Mouse (Mus musculus) CH12.LX (cell line): ENCODE measurements around the gene Mcee. TPM values are rescaled to one million over a fixed set of nuclear protein-coding genes. Genes with fewer than 3 reads are reported as not detected.
A peak's percentile ranks its signal among the peaks of the same experiment; 100 is the strongest.

ENCODE experiments used
- DNase-seq: peaks from one replicate; pipeline ENCODE4 v3.0.0-alpha.2; 2013; ENCODE audit errors: extremely low read depth
- H3K27ac ChIP-seq: 2 replicates; pipeline ENCODE4 v1.5.1; 2012; ENCODE audit warnings: low read depth, mild to moderate bottlenecking, control low read depth, moderate library complexity; ENCODE audit not compliant: insufficient read depth
- H3K27me3 ChIP-seq: replicated peaks from 2 replicates; pipeline ENCODE3; 2012; ENCODE audit warnings: inconsistent platforms
- H3K36me3 ChIP-seq, 2 experiments: replicated peaks in 1 of 2; 2 replicates each; pipeline versions ENCODE3 to v1.6.1; 2012; ENCODE audit warnings: inconsistent platforms in 1 of 2, low read length in 1 of 2, mild to moderate bottlenecking in 1 of 2, mixed read lengths in 1 of 2, moderate library complexity in 1 of 2; ENCODE audit not compliant: control insufficient read depth in 1 of 2, insufficient read depth in 1 of 2
- H3K4me1 ChIP-seq, 2 experiments: 2 replicates each; pipeline ENCODE4 v1.6.1; 2012; ENCODE audit warnings: inconsistent platforms in 1 of 2, moderate library complexity in 1 of 2; ENCODE audit not compliant: insufficient read depth in 2 of 2, control insufficient read depth in 1 of 2
- H3K4me2 ChIP-seq: 2 replicates; pipeline ENCODE4 v1.6.1; 2012; ENCODE audit warnings: low read depth, mild to moderate bottlenecking, control low read depth; ENCODE audit not compliant: poor library complexity, insufficient read depth, severe bottlenecking
- H3K4me3 ChIP-seq, 3 experiments: fragments of 150-350 bp in 1 of 3; sonication (generic) in 1 of 3; replicated peaks in 1 of 3; 2 replicates each; pipeline versions ENCODE3 to v1.5.1; 2011 to 2012; ENCODE audit warnings: low read depth in 2 of 3, low read length in 2 of 3, mild to moderate bottlenecking in 2 of 3, moderate library complexity in 2 of 3, control low read depth in 1 of 3, improper control_type of control experiment in 1 of 3, inconsistent platforms in 1 of 3, mixed read lengths in 1 of 3; ENCODE audit not compliant: poor library complexity in 1 of 3
- H3K79me2 ChIP-seq: replicated peaks from 2 replicates; pipeline ENCODE4 v1.6.1; 2012; ENCODE audit warnings: mild to moderate bottlenecking, moderate library complexity; ENCODE audit not compliant: control insufficient read depth, poor library complexity, insufficient read depth, severe bottlenecking; ENCODE audit errors: extremely low read depth
- H3K9ac ChIP-seq: 2 replicates; pipeline ENCODE4 v1.6.1; 2012; ENCODE audit warnings: low read depth, mild to moderate bottlenecking, control low read depth, moderate library complexity; ENCODE audit not compliant: insufficient read depth
- H3K9me3 ChIP-seq: replicated peaks from 2 replicates; pipeline ENCODE3; 2012; ENCODE audit warnings: low read length, inconsistent platforms, mixed read lengths
- CHD2 ChIP-seq: IDR thresholded peaks from 2 replicates; pipeline ENCODE4 v1.6.1; 2011; ENCODE audit warnings: low read length, improper control_type of control experiment
- CTCF ChIP-seq, 2 experiments: IDR thresholded peaks in 1 of 2; conservative IDR thresholded peaks in 1 of 2; 2 replicates each; pipeline ENCODE4 v1.5.1; 2011 to 2012; ENCODE audit warnings: low read depth in 2 of 2, low read length in 2 of 2, improper control_type of control experiment in 1 of 2, inconsistent platforms in 1 of 2, mild to moderate bottlenecking in 1 of 2, moderate library complexity in 1 of 2
- EP300 ChIP-seq: IDR thresholded peaks from 2 replicates; pipeline ENCODE4 v1.6.1; 2011; ENCODE audit warnings: low read length, improper control_type of control experiment
- GABPA ChIP-seq: IDR thresholded peaks from 2 replicates; pipeline ENCODE4 v1.6.1; 2012; ENCODE audit warnings: low read depth, low read length, improper control_type of control experiment, inconsistent platforms; ENCODE audit not compliant: insufficient replicate concordance
- HCFC1 ChIP-seq: IDR thresholded peaks from 2 replicates; pipeline ENCODE4 v1.6.1; 2012; ENCODE audit warnings: low read depth, mild to moderate bottlenecking, inconsistent platforms, low read length, improper control_type of control experiment
- JUN ChIP-seq: IDR thresholded peaks from 2 replicates; pipeline ENCODE4 v1.6.1; 2011; ENCODE audit warnings: low read depth, mild to moderate bottlenecking, low read length, improper control_type of control experiment, moderate library complexity; ENCODE audit not compliant: insufficient read depth
- MAFK ChIP-seq: IDR thresholded peaks from 2 replicates; pipeline ENCODE4 v1.6.1; 2011; ENCODE audit warnings: low read length, improper control_type of control experiment; ENCODE audit not compliant: insufficient replicate concordance
- MAX ChIP-seq: IDR thresholded peaks from 2 replicates; pipeline ENCODE4 v1.6.1; 2011; ENCODE audit warnings: low read length, improper control_type of control experiment
- MXI1 ChIP-seq: IDR thresholded peaks from 2 replicates; pipeline ENCODE4 v1.6.1; 2011; ENCODE audit warnings: mild to moderate bottlenecking, low read depth, low read length, improper control_type of control experiment
- MYC ChIP-seq: IDR thresholded peaks from 2 replicates; pipeline ENCODE4 v1.6.1; 2011; ENCODE audit warnings: low read depth, mild to moderate bottlenecking, improper control_type of control experiment, low read length
- NRF1 ChIP-seq: IDR thresholded peaks from 2 replicates; pipeline ENCODE4 v1.6.1; 2014; ENCODE audit warnings: low read depth, mild to moderate bottlenecking, inconsistent platforms, low read length, improper control_type of control experiment, moderate library complexity
- PAX5 ChIP-seq: IDR thresholded peaks from 2 replicates; pipeline ENCODE4 v1.6.1; 2012; ENCODE audit warnings: low read length, inconsistent platforms, mixed read lengths
- POLR2A ChIP-seq: IDR thresholded peaks from 2 replicates; pipeline ENCODE4 v1.6.1; 2011; ENCODE audit warnings: low read depth, mild to moderate bottlenecking, improper control_type of control experiment, low read length
- POLR2AphosphoS2 ChIP-seq: IDR thresholded peaks from 2 replicates; pipeline ENCODE4 v1.6.1; 2011; ENCODE audit warnings: low read depth, low read length, improper control_type of control experiment
- TBP ChIP-seq: conservative IDR thresholded peaks from 2 replicates; pipeline ENCODE4 v1.6.1; 2011; ENCODE audit warnings: low read depth, low read length, improper control_type of control experiment
- TCF12 ChIP-seq: IDR thresholded peaks from 2 replicates; pipeline ENCODE4 v1.6.1; 2014; ENCODE audit warnings: low read depth, mild to moderate bottlenecking, inconsistent platforms, low read length, improper control_type of control experiment
- UBTF ChIP-seq: IDR thresholded peaks from 2 replicates; pipeline ENCODE4 v1.6.1; 2012; ENCODE audit warnings: low read depth, mild to moderate bottlenecking, inconsistent platforms, low read length, improper control_type of control experiment, moderate library complexity
- USF2 ChIP-seq: conservative IDR thresholded peaks from 2 replicates; pipeline ENCODE4 v1.6.1; 2011; ENCODE audit warnings: low read depth, low read length, improper control_type of control experiment
- ZC3H11A ChIP-seq: IDR thresholded peaks from 2 replicates; pipeline ENCODE4 v1.6.1; 2012; ENCODE audit warnings: low read depth, mild to moderate bottlenecking, inconsistent platforms, low read length, improper control_type of control experiment
- ZNF384 ChIP-seq: IDR thresholded peaks from 2 replicates; pipeline ENCODE4 v1.6.1; 2012; ENCODE audit warnings: low read depth, low read length, improper control_type of control experiment, inconsistent platforms
- dilution Hi-C: fragments of 300-500 bp; cut with MboI; formaldehyde crosslinking; loops from 2 replicates; pipeline ENCODE4 v1.14.3; 2020; ENCODE audit warnings: low sequenced_read_pairs; ENCODE audit not compliant: extremely low pct_unique_long_range_greater_than_20kb, extremely low pct_ligation_motif_present
- in situ Hi-C: fragments of 300-500 bp; cut with MboI; formaldehyde crosslinking; loops from 3 replicates; pipeline ENCODE4 v1.14.3; 2019; ENCODE audit warnings: low sequenced_read_pairs, low pct_ligation_motif_present, low pct_unique_long_range_greater_than_20kb, mixed read lengths
- polyA plus RNA-seq: library from polyadenylated mRNA; unstranded; fragments of >175 nt; gene quantifications from 2 replicates; pipeline ENCODE4 v1.2.1, GENCODE M21; 2012; ENCODE audit warnings: low read depth; ENCODE audit not compliant: insufficient read length
- total RNA-seq, 2 experiments: library from RNA; depleted of rRNA; stranded (reverse); fragments of 300-350 nt in 1 of 2; fragments of >200 nt in 1 of 2; gene quantifications; 2 replicates each; pipeline ENCODE4 v1.2.3; 2012 to 2014

Mcee gene
- total and polyA plus RNA-seq, 3 experiments: 13.8 to 15.8 (median 13.9) TPM

DNA sequence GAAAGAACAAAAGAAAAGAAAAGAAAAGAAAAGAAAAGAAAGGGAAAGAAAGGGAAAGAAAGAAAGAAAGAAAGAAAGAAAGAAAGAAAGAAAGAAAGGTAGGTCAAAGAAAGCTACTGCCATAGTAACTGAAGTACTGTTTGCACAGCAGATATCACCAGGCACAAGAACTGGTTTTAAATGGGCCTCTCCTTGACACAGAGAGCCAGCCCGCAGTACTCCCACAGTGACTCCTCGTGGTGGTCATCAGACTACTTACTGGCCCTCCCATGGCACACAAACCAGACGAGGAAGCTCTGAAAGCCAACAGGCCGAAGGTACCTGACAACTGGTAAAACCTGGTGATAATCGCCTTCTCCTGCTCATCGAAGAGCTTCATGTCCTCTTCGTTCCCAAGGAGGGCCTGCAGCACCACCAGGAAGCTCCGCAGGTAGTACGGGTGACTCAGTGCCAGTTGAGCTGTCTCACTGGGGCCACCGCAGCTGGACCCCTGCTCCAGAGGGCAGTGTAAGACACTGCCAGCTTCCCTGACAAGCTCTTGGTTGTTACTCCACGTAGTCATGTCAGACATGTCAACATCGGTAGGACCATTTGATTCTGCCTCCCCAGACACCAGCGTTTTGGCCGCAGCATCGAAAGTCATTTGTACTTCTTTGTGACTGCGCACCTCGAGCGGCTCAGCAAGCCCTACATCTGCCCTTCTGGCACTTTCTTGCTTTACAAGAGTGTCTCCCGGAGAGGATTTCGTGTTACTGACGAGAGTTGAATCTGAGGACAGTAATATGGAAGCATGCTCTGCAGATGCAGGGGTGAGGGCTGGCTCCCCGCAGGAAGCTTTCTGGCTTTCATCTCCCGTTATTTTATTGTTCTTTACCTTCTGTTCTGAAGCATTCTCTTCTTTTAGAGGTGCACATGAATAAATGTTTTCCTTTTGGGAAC, 20.2 kb upstream of the Mcee start:
- no peak overlapping the region for H3K4me2 ChIP-seq
- in situ Hi-C loops (no loop called here), dilution Hi-C loops (no loop called here)

DNA sequence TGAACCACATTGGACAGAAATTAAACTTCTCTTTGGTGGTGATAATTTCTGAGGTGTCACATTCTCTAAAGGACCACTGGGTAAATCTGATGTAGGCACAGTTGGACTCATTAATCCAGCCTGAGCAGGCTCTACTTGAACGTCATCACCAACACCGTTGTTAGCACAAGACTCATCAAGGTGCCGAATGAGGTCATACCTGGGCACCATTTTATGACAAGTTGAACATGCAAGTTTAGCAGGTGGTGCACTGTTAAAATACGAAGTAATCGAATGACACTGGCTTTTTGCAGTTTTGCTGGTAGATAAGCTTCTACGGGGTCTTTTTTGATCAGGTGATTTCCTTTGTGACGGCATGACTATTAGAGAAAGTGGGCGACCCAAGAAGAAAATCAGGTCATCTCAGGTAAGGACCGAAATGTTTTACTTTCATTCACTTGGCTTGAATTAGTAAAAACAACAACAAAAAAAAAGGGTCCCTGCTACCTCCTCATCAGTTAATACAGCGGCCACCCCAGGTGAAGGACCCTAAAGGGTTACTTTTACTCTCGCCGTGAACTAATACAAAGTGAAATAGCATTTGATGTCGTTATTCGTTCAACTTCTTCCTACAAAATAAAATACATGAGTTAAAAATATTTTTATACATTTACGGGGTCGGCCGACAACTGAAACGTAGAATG, 19.1 kb upstream of the Mcee start:
- Histone ChIP-seq H3K27ac (peak overlapping the region; percentile 86), H3K9ac (peak overlapping the region; percentile 67), H3K4me1 (peaks cover 0 to 10% of the 10 kb centered on the region in 2 experiments; a peak in 2 of 4 replicates), H3K79me2 (no peaks in the 10 kb centered on the region), H3K9me3 (no peaks in the 10 kb centered on the region), H3K4me3 (peak overlapping the region; percentile 64 to 73 (median 70)), H3K36me3 (peaks cover 24 to 69% of the 10 kb centered on the region in 2 experiments), H3K4me2 (peak overlapping the region; percentile 97), H3K27me3 (no peaks in the 10 kb centered on the region)
- DNase-seq: peak; percentile 44
- TF ChIP-seq NRF1: no peak
- peak; percentile 32; the same call in 1 of the 2 replicates for TF ChIP-seq ZNF384
- no peak for TF ChIP-seq POLR2A
- no peak for TF ChIP-seq EP300
- TF ChIP-seq JUN: no peak
- TF ChIP-seq USF2: no peak
- dilution Hi-C loops: no loop called here
- in situ Hi-C loops: no loop called here

More for the DNA sequence above, 20.2 kb upstream of the Mcee start:
- DNase-seq: no peak
- Histone ChIP-seq H3K9me3 (no peaks in the 10 kb centered on the region), H3K9ac (no peak overlapping the region), H3K4me3 (no peak overlapping the region), H3K79me2 (no peaks in the 10 kb centered on the region), H3K36me3 (peaks cover 17 to 65% of the 10 kb centered on the region in 2 experiments), H3K4me1 (peaks cover 0 to 10% of the 10 kb centered on the region in 2 experiments; a peak in 2 of 4 replicates), H3K27me3 (no peaks in the 10 kb centered on the region), H3K27ac (no peak overlapping the region)
- TF ChIP-seq PAX5 (no peak), ZC3H11A (no peak), TCF12 (no peak), GABPA (no peak), UBTF (no peak), MAX (no peak), CTCF (conservative IDR thresholded peaks at IDR 0.05 in 1 of 2, IDR thresholded peaks at IDR 0.05 in 1 of 2; ENCODE audit: low read depth in 2 of 2, low read length in 2 of 2) (no peak), HCFC1 (no peak), CHD2 (no peak), POLR2AphosphoS2 (no peak), MAFK (no peak), MXI1 (no peak), POLR2A (no peak), ZNF384 (no peak), EP300 (no peak), MYC (no peak), TBP (no peak)
